In the genomic region with DNA sequence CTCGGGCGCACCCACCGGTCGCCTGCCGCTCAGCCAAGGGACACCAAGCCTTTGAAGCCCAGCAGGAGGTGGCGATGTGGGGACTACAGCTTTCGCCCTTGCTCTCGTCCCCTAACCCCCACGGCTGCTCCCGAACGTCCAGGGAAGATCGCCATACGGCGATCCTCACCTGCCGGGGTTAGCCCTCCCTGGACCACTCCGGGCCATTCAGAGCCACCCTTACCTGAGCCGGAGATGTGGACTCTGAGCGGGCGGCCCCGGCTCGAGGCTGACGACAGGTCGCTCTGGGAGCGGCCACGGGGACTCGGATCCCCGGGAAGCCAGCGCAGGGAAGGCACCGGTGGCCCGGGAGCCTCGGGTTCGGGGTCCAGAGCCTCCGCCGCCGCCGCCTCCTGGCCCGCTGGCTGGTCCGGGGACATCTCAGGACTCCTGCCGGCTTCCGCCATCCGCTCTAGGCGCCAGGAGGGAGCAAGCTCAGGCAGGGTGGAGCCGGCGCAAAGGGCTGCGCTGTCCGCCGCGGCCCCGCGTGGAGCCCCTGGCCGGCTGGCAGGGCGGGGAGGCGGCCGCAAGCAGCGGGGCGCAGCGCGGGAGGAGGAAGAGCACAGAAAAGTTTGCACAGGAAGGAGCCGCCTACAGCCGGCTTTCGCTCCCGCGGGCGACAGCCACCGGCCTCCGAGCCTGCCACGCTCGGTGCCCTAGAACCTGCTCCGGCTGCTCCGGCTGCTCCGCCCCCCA, we compare ENCODE assay signal across 7 mouse cellular contexts. TPM values are rescaled to one million over a fixed set of nuclear protein-coding genes. Genes with fewer than 3 reads are reported as not detected.
A peak's percentile ranks its signal among the peaks of the same experiment; 100 is the strongest.
DNase-seq lines count a peak whose midpoint lies in the region; ATAC-seq lines count a peak whose summit lies in the region.

A gene (minus strand): TSS at position 580 of the 735 bp plus-strand sequence.

- H3K27me3 ChIP-seq in intestine, embryonic 15.5 days (replicated peaks) = no peaks in the 10 kb centered on the region
- peaks cover 43% of the 10 kb centered on the region for H3K27me3 ChIP-seq in limb, embryonic 15.5 days
- peaks cover 38% of the 10 kb centered on the region for H3K27me3 ChIP-seq in midbrain, embryonic 14.5 days (ENCODE audit: control insufficient read depth, insufficient read depth, low read length)

- peak; percentile 63 for ATAC-seq in granulocyte monocyte progenitor cell, adult 5-6 weeks (replicated peaks; ENCODE audit: poor library complexity, severe bottlenecking)
- ATAC-seq in intestine, embryonic 15.5 days = peak; percentile 89
- peak; percentile 72 for ATAC-seq in limb, embryonic 15.5 days (ENCODE audit: insufficient number of reproducible peaks, low FRiP score, low TSS enrichment, low read depth)
- peak; percentile 74 for ATAC-seq in midbrain, embryonic 14.5 days (ENCODE audit: low FRiP score, low TSS enrichment)

- DNase-seq in adrenal gland, adult 2 months = peak; percentile 59
- peak; percentile 22 to 27 for DNase-seq in cerebellum, postnatal 36 days
- DNase-seq in midbrain, embryonic 14.5 days = peak; percentile 70
- DNase-seq in spleen, postnatal 14 days (ENCODE audit: low spot score in 2 of 2) = peak; percentile 14 to 15

- H3K4me1 ChIP-seq in intestine, embryonic 15.5 days (replicated peaks) = peaks cover 15% of the 10 kb centered on the region; the same call in 1 of the 2 replicates
- H3K4me1 ChIP-seq in limb, embryonic 15.5 days = peaks cover 12% of the 10 kb centered on the region
- H3K4me1 ChIP-seq in midbrain, embryonic 14.5 days (ENCODE audit: control insufficient read depth, insufficient read depth, low read length) = no peaks in the 10 kb centered on the region

- peak within 1 kb of the TSS; percentile 73 for H3K4me3 ChIP-seq in intestine, embryonic 15.5 days (replicated peaks)
- peak within 1 kb of the TSS; percentile 66 for H3K4me3 ChIP-seq in limb, embryonic 15.5 days
- H3K4me3 ChIP-seq in midbrain, embryonic 14.5 days (replicated peaks; ENCODE audit: low read depth, low read length) = peak within 1 kb of the TSS; percentile 68

- H3K9me3 ChIP-seq in intestine, embryonic 15.5 days = no peaks in the 10 kb centered on the region
- no peaks in the 10 kb centered on the region for H3K9me3 ChIP-seq in limb, embryonic 15.5 days
- H3K9me3 ChIP-seq in midbrain, embryonic 14.5 days (ENCODE audit: control insufficient read depth, low read length) = no peaks in the 10 kb centered on the region

- peak within 1 kb of the TSS; percentile 74 for H3K27ac ChIP-seq in intestine, embryonic 15.5 days
- H3K27ac ChIP-seq in limb, embryonic 15.5 days = no peak within 1 kb of the TSS
- H3K27ac ChIP-seq in midbrain, embryonic 14.5 days (replicated peaks; ENCODE audit: low read depth, low read length) = no peak within 1 kb of the TSS

- under 1% methylated on average over 63 of the region's 71 CpGs for WGBS in intestine, embryonic 15.5 days
- WGBS in limb, embryonic 15.5 days = under 1% methylated on average over 69 of the region's 71 CpGs
- under 1% methylated on average over 65 of the region's 71 CpGs for WGBS in midbrain, embryonic 14.5 days

- peak within 1 kb of the TSS; percentile 98 for H3K4me2 ChIP-seq in intestine, embryonic 15.5 days (replicated peaks)
- H3K4me2 ChIP-seq in limb, embryonic 15.5 days = peak within 1 kb of the TSS; percentile 95
- H3K4me2 ChIP-seq in midbrain, embryonic 14.5 days (ENCODE audit: low read length) = peak within 1 kb of the TSS; percentile 100

- H3K9ac ChIP-seq in intestine, embryonic 15.5 days = peak within 1 kb of the TSS; percentile 76
- H3K9ac ChIP-seq in limb, embryonic 15.5 days = peak within 1 kb of the TSS; percentile 65
- peak within 1 kb of the TSS; percentile 69 for H3K9ac ChIP-seq in midbrain, embryonic 14.5 days (replicated peaks; ENCODE audit: low read length)

- no peaks in the 10 kb centered on the region for H3K36me3 ChIP-seq in intestine, embryonic 15.5 days
- H3K36me3 ChIP-seq in limb, embryonic 15.5 days = no peaks in the 10 kb centered on the region
- no peaks in the 10 kb centered on the region for H3K36me3 ChIP-seq in midbrain, embryonic 14.5 days (ENCODE audit: control insufficient read depth, insufficient read depth, low read length)

RNA-seq across cellular contexts. Expression of the gene that starts here (rescaled TPM):
- 10 to 100 TPM; 26.8 to 27.2 TPM for total RNA-seq in adrenal gland, adult 2 months (2021)
- polyA plus RNA-seq in adrenal gland, adult 2 months (2012; rRNA removed) = 6.4 and 8.0 TPM in 2 replicates
- total RNA-seq in granulocyte monocyte progenitor cell, adult 5-6 weeks (2014; fragmentation: Nextera tagmentation) = 27.3 and 33.7 TPM in 2 replicates
- 15.8 and 16.8 TPM in 2 replicates for total RNA-seq in granulocyte monocyte progenitor cell, adult 5-6 weeks (2017)
- 17.5 and 18.7 TPM in 2 replicates for polyA plus RNA-seq in intestine, embryonic 15.5 days (2015; fragmentation: Nextera tagmentation; extraction: Ambion mirVana)
- 25.5 and 29.3 TPM in 2 replicates for polyA plus RNA-seq in limb, embryonic 15.5 days (2015; fragmentation: Nextera tagmentation; extraction: Ambion mirVana)
- 3.8 and 6.3 TPM in 2 replicates for polyA plus RNA-seq in midbrain, embryonic 14.5 days (2014; fragmentation: Nextera tagmentation; extraction: Ambion mirVana)

Comparison
In these comparisons a context has a peak if more than half of its experiments do, and no peak if none do; other contexts are left out.
1. DNase-seq: peak in every context shown above with its lines; median percentile 70 in midbrain, embryonic 14.5 days; 59 in adrenal gland, adult 2 months; 24 in cerebellum, postnatal 36 days; 14 in spleen, postnatal 14 days.